Mouse (Mus musculus): ENCODE measurements at regions not wholly inside any gene's neighbourhood (a gene's known extent, or its start where the extent isn't known, plus 50 kb on each side); places are given as distances from the start of the nearest gene placed in this dataset.

DNA sequence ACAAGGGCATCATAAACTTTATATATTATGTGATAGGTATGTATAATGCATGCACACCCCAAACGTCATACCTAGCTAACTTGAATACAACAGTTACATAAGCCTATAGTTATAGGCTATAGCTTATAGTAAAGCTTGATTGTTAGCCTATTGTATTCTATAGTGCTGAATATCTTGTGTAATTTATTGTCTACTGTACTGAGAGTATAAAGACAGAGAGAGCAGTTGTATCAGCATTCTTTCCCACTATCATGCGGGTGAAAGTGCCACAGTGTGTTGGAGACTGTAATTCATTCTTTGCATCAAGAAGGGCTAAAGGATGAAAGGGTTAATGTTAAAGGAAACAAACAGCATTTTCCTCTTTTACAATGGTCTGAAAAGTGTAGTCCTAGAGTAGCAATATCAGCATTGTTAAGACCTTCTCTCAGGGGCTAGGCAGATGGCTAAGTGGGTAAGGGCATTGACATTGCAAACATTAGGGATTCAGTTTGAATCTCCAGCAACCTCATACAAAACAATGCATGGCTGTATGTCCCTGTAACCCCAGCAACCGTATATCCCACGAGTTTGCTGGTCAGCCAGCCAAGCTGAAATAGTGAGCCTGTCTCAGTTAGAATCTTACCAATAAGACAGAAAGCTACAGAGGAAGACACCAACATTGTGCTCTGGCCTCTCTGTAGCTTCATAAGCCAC is 340.8 kb upstream of the Jag1 start:
- 46% methylated on average over 4 of the region's 4 CpGs for whole genome bisulfite sequencing
- no peaks in the 10 kb centered on the region for H3K9me3 ChIP-seq (ENCODE audit: low read length)
- H3K4me3 ChIP-seq (ENCODE audit: low read depth, low read length) = no peak overlapping the region
- DNase-seq = no peak
- H3K9ac ChIP-seq = no peak overlapping the region
- no peak for TF ChIP-seq CTCF (IDR thresholded peaks at IDR 0.05; ENCODE audit: low read depth)
- no peak overlapping the region for H3K4me2 ChIP-seq (ENCODE audit: low read depth)
- H3K27ac ChIP-seq (ENCODE audit: low read depth, low read length) = no peak overlapping the region
- H3K4me1 ChIP-seq (ENCODE audit: insufficient read depth) = no peaks in the 10 kb centered on the region
- H3K27me3 ChIP-seq (ENCODE audit: insufficient read depth, low read length) = no peaks in the 10 kb centered on the region
- no peak for ATAC-seq
- H3K36me3 ChIP-seq (ENCODE audit: insufficient read depth) = no peaks in the 10 kb centered on the region

DNA sequence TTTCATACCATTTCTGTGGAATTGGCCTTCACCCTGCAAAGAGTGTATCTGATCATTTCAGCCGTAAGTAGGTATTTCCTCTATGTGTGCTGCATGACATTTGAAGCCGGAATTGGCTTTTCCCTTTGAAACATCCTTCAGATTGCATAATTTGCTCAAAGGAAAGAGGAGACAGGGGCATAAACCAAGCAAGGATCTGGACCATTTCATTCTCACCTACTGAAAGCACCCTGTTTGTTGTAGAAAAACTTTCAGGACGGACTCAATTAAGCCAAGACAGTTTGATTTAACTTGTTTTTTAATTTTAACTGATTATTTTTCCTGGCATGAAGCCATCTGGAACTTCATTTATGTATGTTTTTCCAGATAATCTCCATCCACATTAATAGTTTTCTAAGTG is 340.0 kb upstream of the Jag1 start:
- TF ChIP-seq CTCF (IDR thresholded peaks at IDR 0.05; ENCODE audit: low read depth) = no peak
- ATAC-seq (no peak), DNase-seq (no peak)
- no peaks in the 10 kb centered on the region for H3K27me3 ChIP-seq (ENCODE audit: insufficient read depth, low read length)
- H3K27ac ChIP-seq (ENCODE audit: low read depth, low read length) = no peak overlapping the region
- WGBS = 84% methylated on average over 3 of the region's 3 CpGs
- no peaks in the 10 kb centered on the region for H3K9me3 ChIP-seq (ENCODE audit: low read length)
- H3K4me3 ChIP-seq (ENCODE audit: low read depth, low read length) = no peak overlapping the region
- H3K4me2 ChIP-seq (ENCODE audit: low read depth) = no peak overlapping the region
- H3K9ac ChIP-seq = no peak overlapping the region
- H3K36me3 ChIP-seq (ENCODE audit: insufficient read depth) = no peaks in the 10 kb centered on the region
- H3K4me1 ChIP-seq (ENCODE audit: insufficient read depth) = no peaks in the 10 kb centered on the region

DNA sequence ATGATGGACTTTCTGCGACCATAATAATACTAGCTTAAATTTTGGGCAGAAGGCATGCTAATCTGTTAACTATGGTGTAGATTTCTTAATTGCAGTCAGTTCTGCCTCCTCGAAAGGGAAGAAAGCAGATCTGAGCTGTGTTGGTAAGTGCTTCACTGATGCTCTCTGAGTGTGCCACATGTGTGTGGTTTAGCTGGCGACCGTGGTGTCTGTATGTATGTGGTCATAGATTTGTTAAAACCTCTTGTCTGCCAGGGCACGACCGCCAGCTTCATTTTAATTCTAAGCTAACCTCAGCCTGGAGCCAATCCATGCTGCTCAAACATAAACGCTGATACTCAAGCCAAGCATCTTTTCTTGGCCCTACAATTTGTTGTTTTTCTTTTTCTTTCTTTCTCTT is 330.5 kb upstream of the Jag1 start:
- WGBS = 83% methylated on average over 7 of the region's 7 CpGs
- H3K4me3 ChIP-seq (ENCODE audit: low read depth, low read length) = no peak overlapping the region
- no peak overlapping the region for H3K27ac ChIP-seq (ENCODE audit: low read depth, low read length)
- H3K36me3 ChIP-seq (ENCODE audit: insufficient read depth) = no peaks in the 10 kb centered on the region
- H3K9me3 ChIP-seq (ENCODE audit: low read length) = no peaks in the 10 kb centered on the region
- no peak for TF ChIP-seq CTCF (IDR thresholded peaks at IDR 0.05; ENCODE audit: low read depth)
- ATAC-seq (no peak), DNase-seq (no peak)
- H3K9ac ChIP-seq = no peak overlapping the region
- no peak overlapping the region for H3K4me2 ChIP-seq (ENCODE audit: low read depth)
- H3K4me1 ChIP-seq (ENCODE audit: insufficient read depth) = no peaks in the 10 kb centered on the region
- no peaks in the 10 kb centered on the region for H3K27me3 ChIP-seq (ENCODE audit: insufficient read depth, low read length)

DNA sequence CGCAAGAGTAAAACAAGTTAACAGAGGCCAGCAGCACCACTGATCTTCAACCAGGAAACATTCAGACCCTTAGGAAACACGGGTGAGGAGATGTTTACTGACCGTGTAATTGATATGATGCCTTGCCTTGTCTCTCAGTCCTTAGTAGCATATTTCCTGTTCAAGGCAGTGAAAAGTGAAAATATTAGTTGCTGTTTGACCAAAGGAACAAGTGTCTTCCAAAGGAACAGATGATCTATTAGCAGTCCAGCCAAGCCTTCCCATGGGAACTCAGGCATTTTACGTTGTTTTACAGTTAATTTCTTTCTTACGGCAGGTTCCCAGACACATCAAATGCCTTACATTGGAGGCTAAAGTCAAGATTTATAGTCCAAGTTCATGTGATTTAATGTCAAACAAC is 321.3 kb upstream of the Jag1 start:
- no peaks in the 10 kb centered on the region for H3K36me3 ChIP-seq (ENCODE audit: insufficient read depth)
- no peak overlapping the region for H3K4me2 ChIP-seq (ENCODE audit: low read depth)
- no peak overlapping the region for H3K9ac ChIP-seq
- 90% methylated on average over 5 of the region's 5 CpGs for WGBS
- TF ChIP-seq CTCF (IDR thresholded peaks at IDR 0.05; ENCODE audit: low read depth) = no peak
- no peak overlapping the region for H3K4me3 ChIP-seq (ENCODE audit: low read depth, low read length)
- no peaks in the 10 kb centered on the region for H3K9me3 ChIP-seq (ENCODE audit: low read length)
- no peak overlapping the region for H3K27ac ChIP-seq (ENCODE audit: low read depth, low read length)
- ATAC-seq = no peak
- H3K27me3 ChIP-seq (ENCODE audit: insufficient read depth, low read length) = no peaks in the 10 kb centered on the region
- no peak for DNase-seq
- H3K4me1 ChIP-seq (ENCODE audit: insufficient read depth) = 0 out of 2 replicates have a peak, but pooled peaks cover 4% of the 10 kb centered on the region

DNA sequence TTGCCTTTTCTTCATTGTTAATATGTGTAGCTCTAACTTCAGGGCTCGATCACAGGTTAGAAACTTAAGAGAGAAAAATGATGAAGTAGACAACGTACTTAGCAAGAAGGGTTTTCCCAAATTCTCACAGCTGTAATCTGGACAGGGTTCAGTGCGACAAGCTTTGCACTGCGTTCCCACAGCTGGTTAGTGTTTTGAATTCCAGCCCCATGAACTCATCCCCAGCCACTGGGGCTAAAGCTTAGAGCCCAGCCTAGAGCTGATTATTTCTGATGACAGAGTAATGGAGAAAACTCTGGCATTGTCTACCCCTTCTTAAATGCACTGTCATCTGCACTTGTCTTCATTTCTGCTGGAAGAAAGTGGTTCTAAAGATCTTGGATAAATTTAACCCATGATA is 319.7 kb upstream of the Jag1 start:
- no peak overlapping the region for H3K27ac ChIP-seq (ENCODE audit: low read depth, low read length)
- ATAC-seq = no peak
- DNase-seq = no peak
- no peak overlapping the region for H3K4me2 ChIP-seq (ENCODE audit: low read depth)
- no peak overlapping the region for H3K4me3 ChIP-seq (ENCODE audit: low read depth, low read length)
- H3K36me3 ChIP-seq (ENCODE audit: insufficient read depth) = no peaks in the 10 kb centered on the region
- no peak for TF ChIP-seq CTCF (IDR thresholded peaks at IDR 0.05; ENCODE audit: low read depth)
- WGBS = 81% methylated on average over 4 of the region's 4 CpGs
- no peaks in the 10 kb centered on the region for H3K9me3 ChIP-seq (ENCODE audit: low read length)
- H3K4me1 ChIP-seq (ENCODE audit: insufficient read depth) = 0 out of 2 replicates have a peak, but pooled peaks cover 4% of the 10 kb centered on the region
- no peak overlapping the region for H3K9ac ChIP-seq
- H3K27me3 ChIP-seq (ENCODE audit: insufficient read depth, low read length) = no peaks in the 10 kb centered on the region

DNA sequence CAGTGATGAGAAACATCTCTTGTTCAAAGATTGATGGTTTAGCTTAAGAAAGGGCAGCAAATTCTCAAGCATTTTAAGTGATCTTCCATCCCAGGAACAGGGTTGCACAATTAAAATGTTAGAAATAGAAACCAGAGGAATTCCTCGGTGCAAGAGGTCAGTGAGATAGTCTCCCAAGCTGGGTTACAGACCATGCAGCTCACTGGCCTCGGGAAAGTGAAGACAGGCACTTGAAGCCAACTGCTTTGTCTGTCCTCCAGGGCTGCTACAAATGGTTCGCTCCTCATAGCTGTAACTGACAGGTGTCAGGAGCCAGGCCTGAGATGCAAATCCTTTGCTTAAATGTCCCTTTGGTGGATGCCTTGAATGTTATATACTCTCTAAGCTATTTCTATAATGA is 306.2 kb upstream of the Jag1 start:
- Histone ChIP-seq H3K9ac (no peak overlapping the region), H3K4me1 (ENCODE audit: insufficient read depth) (no peaks in the 10 kb centered on the region), H3K4me3 (ENCODE audit: low read depth, low read length) (no peak overlapping the region), H3K27ac (ENCODE audit: low read depth, low read length) (no peak overlapping the region), H3K4me2 (ENCODE audit: low read depth) (no peak overlapping the region), H3K36me3 (ENCODE audit: insufficient read depth) (no peaks in the 10 kb centered on the region), H3K27me3 (ENCODE audit: insufficient read depth, low read length) (no peaks in the 10 kb centered on the region), H3K9me3 (ENCODE audit: low read length) (no peaks in the 10 kb centered on the region)
- WGBS = 54% methylated on average over 3 of the region's 3 CpGs
- TF ChIP-seq CTCF (IDR thresholded peaks at IDR 0.05; ENCODE audit: low read depth) = no peak
- ATAC-seq = no peak
- no peak for DNase-seq

DNA sequence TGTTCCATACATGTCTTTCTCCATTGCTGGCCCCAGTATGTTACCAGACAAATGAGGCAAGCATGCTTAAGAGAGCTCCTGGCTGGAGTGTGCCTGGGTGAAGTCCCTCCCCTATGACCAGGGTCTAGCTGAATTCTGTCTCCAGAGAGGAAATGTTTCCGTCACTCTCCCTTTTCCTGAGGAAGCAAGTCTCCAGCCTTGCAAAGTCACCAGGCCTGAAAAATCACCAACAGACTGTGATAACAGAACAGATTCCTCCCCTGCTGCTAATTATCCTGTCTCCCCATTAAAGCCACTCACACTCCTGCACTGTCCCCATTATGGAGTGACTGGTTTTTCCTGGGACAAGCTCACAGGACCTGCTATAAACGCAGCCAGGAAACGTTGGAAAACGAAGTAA is 303.2 kb upstream of the Jag1 start:
- no peak overlapping the region for H3K4me3 ChIP-seq (ENCODE audit: low read depth, low read length)
- no peak overlapping the region for H3K9ac ChIP-seq
- TF ChIP-seq CTCF (IDR thresholded peaks at IDR 0.05; ENCODE audit: low read depth) = no peak
- no peaks in the 10 kb centered on the region for H3K27me3 ChIP-seq (ENCODE audit: insufficient read depth, low read length)
- no peaks in the 10 kb centered on the region for H3K4me1 ChIP-seq (ENCODE audit: insufficient read depth)
- DNase-seq = no peak
- no peaks in the 10 kb centered on the region for H3K36me3 ChIP-seq (ENCODE audit: insufficient read depth)
- no peaks in the 10 kb centered on the region for H3K9me3 ChIP-seq (ENCODE audit: low read length)
- 61% methylated on average over 4 of the region's 4 CpGs for WGBS
- no peak overlapping the region for H3K4me2 ChIP-seq (ENCODE audit: low read depth)
- ATAC-seq = no peak
- H3K27ac ChIP-seq (ENCODE audit: low read depth, low read length) = no peak overlapping the region
